Mouse (Mus musculus): ENCODE results near the gene Fgfr2. TPM values are rescaled to one million over a fixed set of nuclear protein-coding genes. Genes with fewer than 3 reads are reported as not detected.

The Fgfr2 gene
- total RNA-seq, 2 experiments from 2014 or later: 0.26 to 0.51 TPM

- no peak for ATAC-seq (ENCODE audit: poor library complexity, severe bottlenecking)
Observed at GRCm38 (mm10) chr7:130757326-130757865, 2365.8 kb downstream of the Fgfr2 start.

- no peak for ATAC-seq (ENCODE audit: poor library complexity, severe bottlenecking)
Observed at GRCm38 (mm10) chr7:130756343-130756835, 2366.8 kb downstream of the Fgfr2 start.

- no peak for ATAC-seq (ENCODE audit: poor library complexity, severe bottlenecking)
Observed at GRCm38 (mm10) chr7:130754790-130755189, 2368.4 kb downstream of the Fgfr2 start.

GRCm38 (mm10) chr7:130751678-130752077, 2371.5 kb downstream of the Fgfr2 start:
- ATAC-seq (ENCODE audit: poor library complexity, severe bottlenecking): no peak

GRCm38 (mm10) chr7:130750752-130751490, 2372.2 kb downstream of the Fgfr2 start:
- ATAC-seq (ENCODE audit: poor library complexity, severe bottlenecking): no peak

GRCm38 (mm10) chr7:130749165-130749564, 2374.0 kb downstream of the Fgfr2 start:
- ATAC-seq (ENCODE audit: poor library complexity, severe bottlenecking): no peak

- ATAC-seq (ENCODE audit: poor library complexity, severe bottlenecking): no peak
Observed at GRCm38 (mm10) chr7:130743239-130744025, 2379.7 kb downstream of the Fgfr2 start.

GRCm38 (mm10) chr7:130741099-130741498, 2382.1 kb downstream of the Fgfr2 start:
- ATAC-seq (ENCODE audit: poor library complexity, severe bottlenecking): no peak

- no peak for ATAC-seq (ENCODE audit: poor library complexity, severe bottlenecking)
Observed at GRCm38 (mm10) chr7:130734195-130734787, 2388.9 kb downstream of the Fgfr2 start.

- no peak for ATAC-seq (ENCODE audit: poor library complexity, severe bottlenecking)
Observed at GRCm38 (mm10) chr7:130733423-130733822, 2389.7 kb downstream of the Fgfr2 start.

GRCm38 (mm10) chr7:130732908-130733307, 2390.2 kb downstream of the Fgfr2 start:
- no peak for ATAC-seq (ENCODE audit: poor library complexity, severe bottlenecking)

- no peak for ATAC-seq (ENCODE audit: poor library complexity, severe bottlenecking)
Observed at GRCm38 (mm10) chr7:130731792-130732191, 2391.4 kb downstream of the Fgfr2 start.

GRCm38 (mm10) chr7:130727560-130727959, 2395.6 kb downstream of the Fgfr2 start:
- no peak for ATAC-seq (ENCODE audit: poor library complexity, severe bottlenecking)

GRCm38 (mm10) chr7:130726724-130727422, 2396.3 kb downstream of the Fgfr2 start:
- ATAC-seq (ENCODE audit: poor library complexity, severe bottlenecking): no peak

GRCm38 (mm10) chr7:130726185-130726584, 2397.0 kb downstream of the Fgfr2 start:
- no peak for ATAC-seq (ENCODE audit: poor library complexity, severe bottlenecking)

- ATAC-seq (ENCODE audit: poor library complexity, severe bottlenecking): no peak
Observed at GRCm38 (mm10) chr7:130720646-130721335, 2402.4 kb downstream of the Fgfr2 start.

GRCm38 (mm10) chr7:130719931-130720598, 2403.1 kb downstream of the Fgfr2 start:
- no peak for ATAC-seq (ENCODE audit: poor library complexity, severe bottlenecking)

- ATAC-seq (ENCODE audit: poor library complexity, severe bottlenecking): no peak
Observed at GRCm38 (mm10) chr7:130716989-130717388, 2406.2 kb downstream of the Fgfr2 start.

GRCm38 (mm10) chr7:130716341-130716740, 2406.8 kb downstream of the Fgfr2 start:
- ATAC-seq (ENCODE audit: poor library complexity, severe bottlenecking): no peak
